Mouse (Mus musculus): Measurements from ENCODE around the gene Trp53bp1. TPM values are rescaled to one million over a fixed set of nuclear protein-coding genes. Genes with fewer than 3 reads are reported as not detected.

Trp53bp1 gene
- polyA plus RNA-seq, 2 experiments from 2014 or later = 31.6 to 38.7 TPM

DNA sequence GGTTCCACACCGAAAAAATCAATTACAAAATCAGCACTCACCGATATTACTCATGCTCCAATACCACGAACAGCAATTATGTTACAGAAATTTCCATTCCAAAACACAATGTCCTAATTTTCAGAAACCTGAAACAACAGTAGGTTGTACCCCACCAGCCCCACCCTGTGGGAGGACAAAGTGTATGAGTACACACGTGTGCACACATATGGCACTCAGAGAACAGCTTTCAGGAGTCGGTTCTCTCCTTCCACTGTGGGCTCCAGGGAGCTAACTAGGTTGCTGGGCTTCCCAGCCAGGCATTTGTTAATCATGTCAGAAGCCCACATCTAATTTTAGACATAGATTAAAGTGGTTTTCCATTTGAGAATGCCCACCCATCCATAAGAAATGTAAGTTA lies 27.1 kb downstream of the Trp53bp1 start:
- no peak for ATAC-seq

DNA sequence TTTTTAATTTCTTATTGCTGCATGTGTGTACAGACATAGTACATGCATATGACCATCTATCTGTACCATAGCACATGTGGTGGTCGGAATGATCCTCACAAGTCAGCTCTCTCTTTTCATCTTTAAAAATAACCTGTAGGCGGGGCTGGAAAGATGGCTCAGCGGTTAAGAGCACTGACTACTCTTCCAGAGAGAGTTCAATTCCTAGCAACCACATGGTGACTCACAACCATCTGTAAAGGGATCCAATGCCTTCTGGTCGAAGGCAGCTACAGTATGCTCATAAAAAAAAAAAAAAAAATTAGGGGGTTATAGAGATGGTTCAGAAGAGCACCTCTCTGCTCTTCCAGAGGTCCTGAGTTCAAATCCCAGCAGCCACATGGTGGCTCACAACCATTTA lies 31.8 kb downstream of the Trp53bp1 start:
- no peak for ATAC-seq

DNA sequence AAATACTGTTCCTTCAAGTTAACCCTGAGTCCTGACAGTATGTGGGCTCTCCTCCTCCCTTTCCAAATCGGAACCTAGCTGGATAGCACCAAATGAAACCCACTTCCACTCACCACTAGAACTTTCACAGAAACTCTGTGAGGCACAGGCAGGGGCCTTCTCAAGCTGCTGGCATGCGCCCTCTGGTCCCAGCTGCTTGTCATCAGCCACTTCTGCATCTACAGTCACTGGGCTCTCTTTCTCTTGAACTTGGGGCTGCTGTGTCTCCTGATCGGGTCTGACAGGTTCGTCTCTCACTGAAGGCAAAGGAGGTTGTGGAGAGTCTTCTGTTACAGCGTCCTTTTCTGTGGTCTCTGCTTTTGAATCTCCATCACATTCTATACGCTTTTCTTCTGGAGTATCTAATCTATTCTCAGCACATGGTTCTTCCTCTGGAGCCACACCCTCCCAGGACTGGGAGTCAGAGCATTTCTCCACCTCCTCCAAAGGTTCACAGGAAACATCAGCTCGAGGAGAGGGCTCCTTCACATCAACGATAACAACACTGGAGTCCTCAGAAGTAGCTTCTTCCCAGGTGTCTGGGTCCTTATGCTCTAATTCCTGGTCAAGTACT lies 35.6 kb downstream of the Trp53bp1 start:
- ATAC-seq = no peak

DNA sequence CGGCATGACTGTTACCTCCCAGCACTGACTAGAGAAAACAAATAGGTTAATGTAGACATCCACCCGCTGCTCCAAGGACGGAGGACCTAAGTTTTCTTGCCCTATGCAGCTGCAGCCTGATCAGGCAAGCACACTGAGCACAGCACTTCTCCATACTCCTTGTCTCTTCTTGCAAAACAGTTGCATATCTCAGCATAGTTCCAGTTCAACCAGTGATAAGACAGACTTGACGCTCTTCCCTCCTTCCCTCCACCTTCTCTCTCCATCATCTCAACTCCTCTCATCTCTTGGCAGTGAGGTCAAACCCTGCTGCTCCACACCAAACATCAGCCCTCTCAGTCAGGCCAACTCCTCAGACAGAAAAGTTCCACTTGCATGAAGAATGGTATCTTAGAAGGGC lies 43.1 kb downstream of the Trp53bp1 start:
- ATAC-seq = no peak

DNA sequence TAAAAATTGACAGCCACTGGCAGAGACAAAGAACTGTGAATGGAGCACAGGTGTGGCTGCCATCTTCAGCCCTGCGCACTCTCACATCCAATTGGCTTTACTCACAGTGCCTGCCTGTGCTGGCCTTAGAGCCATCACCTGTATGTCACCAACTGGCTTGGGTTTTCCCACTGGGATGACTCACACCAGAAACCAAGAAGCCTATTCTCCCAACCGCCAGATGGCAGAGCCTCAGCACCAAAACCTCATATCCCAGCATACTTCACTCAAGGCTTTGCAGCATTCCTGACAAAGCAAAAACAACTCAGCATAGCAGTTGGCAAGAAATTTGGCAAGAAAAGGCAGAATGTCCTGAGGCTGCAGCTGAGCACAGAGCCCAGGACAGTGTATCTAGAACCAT lies 48.2 kb downstream of the Trp53bp1 start:
- ATAC-seq = no peak

DNA sequence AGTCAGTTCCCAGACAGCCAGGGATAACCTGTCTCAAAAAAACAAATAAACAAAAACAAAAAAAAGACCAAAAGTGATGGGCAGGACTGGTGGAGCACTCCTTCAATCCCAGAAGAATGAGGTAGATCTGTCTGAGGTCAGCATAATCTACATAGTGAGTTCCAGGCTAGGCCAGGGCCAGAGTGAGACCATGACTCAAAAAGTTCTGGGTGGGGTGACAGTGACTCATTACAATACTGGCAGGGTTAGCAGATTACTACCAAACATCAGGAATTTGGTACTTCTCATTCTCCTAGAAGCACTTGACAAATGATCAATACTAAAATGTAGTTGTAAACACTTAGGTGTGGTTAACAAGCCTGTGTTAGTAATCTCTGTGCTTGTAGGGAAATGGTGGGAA lies 51.2 kb downstream of the Trp53bp1 start:
- ATAC-seq = no peak

DNA sequence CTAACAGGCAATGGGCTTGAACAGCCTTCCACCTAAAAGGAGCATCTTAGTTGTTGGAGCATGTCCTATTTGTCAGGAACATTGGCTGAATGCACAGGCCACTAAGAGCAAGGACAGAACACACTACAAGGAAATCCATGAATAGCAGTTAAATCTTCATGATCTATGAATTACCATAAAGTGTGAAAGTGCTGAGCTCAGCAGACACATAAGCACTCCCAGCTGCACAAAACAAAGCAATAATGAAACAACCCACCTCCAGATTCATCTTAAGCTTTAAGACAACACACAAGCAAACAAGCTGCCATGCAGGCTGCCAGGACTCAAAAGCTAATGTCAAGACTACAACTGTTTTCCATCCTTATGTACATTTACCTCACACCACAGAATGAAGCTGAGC lies 52.0 kb downstream of the Trp53bp1 start:
- no peak for ATAC-seq

DNA sequence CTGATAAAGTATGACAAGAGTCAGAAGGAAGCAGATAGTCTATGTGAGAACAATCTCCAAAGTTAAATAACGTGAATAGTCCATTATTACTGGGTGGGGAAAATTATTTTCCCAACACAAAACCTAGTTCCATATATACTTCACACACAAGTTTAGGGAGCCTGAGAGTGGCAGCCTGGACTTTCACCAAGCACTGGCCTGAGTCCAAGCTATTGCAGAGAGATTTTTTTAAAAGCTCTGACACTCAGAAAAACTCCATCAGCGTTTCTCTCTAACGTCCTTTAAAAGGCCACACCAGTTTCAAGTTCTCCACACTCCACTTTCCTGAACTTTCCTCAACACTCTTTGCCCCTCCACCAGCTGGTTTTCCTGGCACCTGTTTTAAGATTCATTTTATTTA lies 56.7 kb downstream of the Trp53bp1 start:
- ATAC-seq = no peak

DNA sequence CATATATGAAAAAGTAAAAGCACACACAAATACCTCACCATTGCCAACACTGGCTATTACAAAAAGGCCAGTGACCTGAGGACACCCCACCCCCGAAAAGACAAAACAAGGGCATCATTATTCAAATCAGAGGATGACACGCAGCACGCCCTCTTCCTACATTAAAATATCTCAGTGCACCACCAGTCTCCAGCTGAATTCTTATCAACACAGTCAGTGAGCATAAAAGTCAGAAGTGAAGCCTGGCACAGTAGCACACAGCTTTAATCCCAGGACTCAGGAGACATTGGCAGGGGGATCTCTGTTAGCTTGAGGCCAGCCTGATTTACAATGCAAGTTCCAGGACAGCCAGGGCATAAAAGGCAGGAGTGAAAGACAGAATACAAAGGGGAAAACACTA lies 64.7 kb downstream of the Trp53bp1 start:
- no peak for ATAC-seq

DNA sequence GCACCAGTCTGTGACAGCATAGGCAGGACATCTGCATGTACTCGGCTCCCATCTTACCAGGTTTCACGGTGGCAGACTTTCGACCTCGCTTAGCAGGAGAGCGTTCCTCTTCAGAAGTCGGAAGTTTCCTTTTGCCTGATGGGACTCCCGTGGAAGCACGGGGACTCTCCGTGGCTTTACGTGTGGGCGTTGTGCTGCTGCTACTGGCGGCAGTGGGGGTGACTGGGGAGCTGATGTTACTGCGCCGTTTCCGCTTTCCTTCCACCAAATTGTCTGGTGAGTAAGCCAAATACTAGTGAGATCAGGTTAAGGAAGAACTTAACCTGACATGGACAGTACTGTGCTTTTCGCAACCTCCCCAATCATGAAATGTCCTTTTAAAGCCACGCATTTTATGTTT lies 66.9 kb downstream of the Trp53bp1 start:
- no peak for ATAC-seq

DNA sequence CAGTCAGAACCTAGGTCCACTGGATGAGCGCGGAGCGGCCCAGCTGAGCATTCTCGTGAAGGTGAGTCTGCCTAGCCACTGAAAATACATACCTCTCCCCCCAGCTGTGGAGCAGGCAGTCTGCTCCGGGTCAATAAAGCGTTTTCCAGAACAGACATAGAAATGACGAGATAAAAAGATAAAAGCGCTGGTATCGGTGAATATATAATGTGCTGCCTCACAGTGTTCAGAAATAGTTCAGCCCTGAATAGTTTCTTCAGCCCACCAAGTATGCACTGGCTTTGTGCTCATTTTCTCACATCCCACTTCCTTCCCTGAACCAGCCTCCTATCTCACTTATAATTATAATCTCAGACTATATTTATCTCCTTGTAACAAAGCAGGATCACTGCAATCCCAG lies 75.7 kb downstream of the Trp53bp1 start:
- no peak for ATAC-seq

DNA sequence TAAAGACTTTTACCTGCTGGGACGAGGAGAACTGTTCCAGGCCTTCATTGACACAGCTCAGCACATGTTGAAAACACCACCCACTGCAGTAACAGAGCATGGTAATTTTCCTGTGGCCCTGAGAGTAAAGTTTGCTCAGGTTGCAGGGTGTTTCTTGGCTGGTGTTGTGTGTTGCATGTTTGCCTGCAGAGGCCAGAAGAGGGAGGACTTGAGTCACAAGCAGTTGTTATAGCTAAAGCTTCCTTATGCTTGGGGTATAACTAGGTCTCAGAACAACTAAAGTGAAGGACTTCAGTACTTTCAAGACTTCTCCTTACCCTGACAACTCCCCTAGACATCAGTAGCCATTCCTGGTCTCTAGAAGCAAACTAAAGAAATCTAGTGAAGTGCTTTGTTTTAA lies 82.7 kb downstream of the Trp53bp1 start:
- no peak for ATAC-seq

DNA sequence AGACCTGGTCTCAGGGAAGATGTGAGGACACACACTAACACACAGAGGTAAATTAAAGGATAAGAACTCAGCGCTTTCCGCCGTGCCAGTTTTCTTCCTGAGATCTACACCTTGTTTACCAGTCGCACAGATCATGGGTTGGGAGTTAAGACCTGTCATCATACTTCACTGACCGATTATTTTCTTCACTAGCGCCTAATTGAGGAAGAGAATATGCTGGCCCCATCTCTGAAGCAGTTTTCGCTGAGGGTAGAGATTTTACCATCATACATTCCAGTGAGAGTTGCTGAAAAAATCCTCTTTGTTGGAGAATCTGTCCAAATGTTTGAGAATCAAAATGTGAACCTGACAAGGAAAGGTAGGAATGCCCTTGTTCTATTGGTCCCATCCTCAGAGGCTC lies 87.1 kb downstream of the Trp53bp1 start:
- no peak for ATAC-seq

DNA sequence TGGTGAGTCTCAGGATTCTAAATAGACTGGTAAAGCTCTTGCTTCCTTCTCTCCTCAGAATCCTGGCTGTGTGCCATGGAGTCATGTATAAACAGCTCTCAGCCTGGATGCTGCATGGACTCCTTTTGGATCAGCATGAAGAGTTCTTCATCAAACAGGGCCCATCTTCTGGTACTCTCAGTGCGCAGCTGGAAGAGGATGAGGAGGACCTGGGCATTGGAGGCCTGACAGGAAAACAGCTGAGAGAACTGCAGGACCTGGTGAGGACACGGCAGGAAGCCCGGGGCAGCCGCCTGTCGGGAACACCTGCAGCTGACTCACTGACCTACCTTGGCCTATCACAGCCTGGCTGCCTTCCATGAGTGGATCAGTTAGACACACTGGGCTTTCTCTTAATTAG lies 87.8 kb downstream of the Trp53bp1 start:
- ATAC-seq = no peak

DNA sequence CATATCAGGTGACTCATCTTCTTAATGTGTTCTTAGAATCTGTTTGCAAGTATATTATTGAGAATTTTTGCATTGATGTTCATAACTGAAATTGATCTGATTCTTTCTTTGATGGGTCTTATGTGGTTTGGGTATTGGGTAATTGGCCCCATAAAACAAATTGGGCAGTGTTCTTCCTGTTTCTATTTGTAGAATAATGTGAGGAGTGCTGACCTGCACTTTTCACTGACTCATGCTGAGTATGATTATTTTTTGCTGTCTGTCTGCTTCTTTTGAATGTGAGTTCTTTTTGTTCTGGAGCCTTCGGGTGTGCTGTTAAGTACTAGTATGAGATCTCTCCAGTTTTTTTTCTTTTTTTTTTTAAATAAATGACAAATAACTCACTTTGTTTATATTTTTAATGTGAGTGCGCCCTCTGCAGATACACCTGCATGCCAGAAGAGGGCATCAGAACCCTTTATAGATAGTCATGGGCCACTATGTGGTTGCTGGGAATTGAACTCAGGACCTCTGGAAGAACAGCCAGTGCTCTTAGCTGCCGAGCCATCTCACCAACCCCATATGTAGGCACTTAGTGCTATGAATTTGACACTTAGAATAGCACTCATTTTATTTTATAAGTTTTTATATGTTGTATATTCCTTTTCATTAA lies 92.3 kb downstream of the Trp53bp1 start:
- ATAC-seq = no peak

DNA sequence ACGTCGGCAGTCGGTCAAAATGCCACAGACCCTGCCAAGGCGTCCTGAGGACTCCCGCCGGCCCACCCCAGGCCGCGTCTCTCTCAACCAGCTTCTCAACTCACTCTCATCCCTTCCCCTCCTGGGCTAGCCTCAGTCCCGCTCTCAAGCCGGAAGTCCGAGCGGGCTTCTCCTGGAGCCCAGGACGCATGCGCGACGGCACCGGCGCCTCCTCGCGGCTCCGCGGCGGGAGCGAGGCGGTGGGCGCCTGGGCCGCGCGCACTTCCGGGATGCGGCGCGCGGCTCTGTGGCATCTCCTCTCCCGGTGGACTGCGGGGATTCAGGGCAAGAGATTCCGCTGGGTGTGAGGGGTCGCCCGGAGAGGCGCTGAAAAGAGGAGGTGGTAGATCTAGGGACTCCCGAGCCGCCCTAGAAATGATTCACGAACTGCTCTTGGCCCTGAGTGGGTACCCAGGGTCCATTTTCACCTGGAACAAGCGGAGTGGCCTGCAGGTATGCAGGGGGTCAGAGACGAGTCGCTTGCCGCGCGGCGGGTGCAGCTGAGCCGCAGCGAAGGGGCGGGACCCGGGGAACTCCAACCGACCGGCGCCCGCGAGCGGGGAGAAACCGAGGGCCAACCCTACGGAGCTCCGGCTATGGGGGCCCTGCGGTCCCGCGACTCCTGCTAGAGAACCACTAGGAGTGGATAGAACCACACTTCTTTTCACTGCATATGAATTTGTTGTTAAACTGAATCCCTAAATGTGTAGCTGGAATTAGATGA lies 100.0 kb downstream of the Trp53bp1 start, which contains the start of gene Zscan29:
Gene Zscan29 (minus strand): TSS at position 146 of the 763 bp plus-strand sequence.
- ATAC-seq = peak; percentile 85

DNA sequence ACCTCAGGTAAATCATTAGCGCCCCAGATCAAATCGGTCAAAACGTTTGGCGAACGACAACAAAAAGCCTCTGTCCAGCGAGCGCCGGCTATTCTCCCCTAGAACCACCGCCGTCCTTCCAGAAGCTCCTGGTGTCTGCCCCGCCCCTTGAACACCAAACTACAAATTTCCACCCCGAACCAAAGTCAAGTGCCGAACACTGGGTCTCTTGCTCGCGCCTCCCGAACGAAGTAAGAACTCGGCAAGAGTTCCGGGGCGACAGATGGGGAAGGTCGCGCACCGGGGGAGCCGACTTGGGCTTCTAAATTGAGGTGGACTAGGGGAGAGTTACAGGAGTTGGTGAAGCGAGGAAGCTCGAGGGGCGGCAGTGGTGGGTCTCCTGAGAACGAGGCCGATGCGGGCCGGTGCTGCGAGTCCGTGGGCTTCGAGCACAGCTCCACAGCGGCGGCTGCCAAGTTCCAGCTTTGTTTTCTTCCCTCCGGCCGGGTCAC lies 100.7 kb downstream of the Trp53bp1 start, which contains the start of gene Tubgcp4:
Gene Tubgcp4 (plus strand): TSS at position 174 of the 491 bp plus-strand sequence.
- peak; percentile 35 for ATAC-seq

DNA sequence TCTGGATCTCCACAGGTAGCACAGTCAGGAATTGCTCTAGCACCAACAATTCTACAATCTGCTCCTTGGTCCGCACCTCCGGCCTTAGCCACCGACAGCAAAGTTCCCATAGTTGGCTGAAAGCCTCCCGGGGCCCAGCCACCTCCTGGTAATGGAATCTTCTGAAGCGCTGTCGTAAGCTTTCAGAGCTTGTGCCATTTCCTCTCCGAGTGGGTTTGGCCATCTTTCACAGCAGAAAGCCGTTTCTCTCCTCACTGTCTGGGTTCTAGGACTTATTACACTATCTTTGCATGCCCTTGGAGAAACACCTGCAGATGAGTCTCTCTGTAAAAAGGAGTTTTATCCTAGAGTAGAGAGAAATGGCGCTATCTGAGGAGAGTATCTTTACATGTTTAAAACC lies 101.3 kb downstream of the Trp53bp1 start:
- ATAC-seq = no peak

DNA sequence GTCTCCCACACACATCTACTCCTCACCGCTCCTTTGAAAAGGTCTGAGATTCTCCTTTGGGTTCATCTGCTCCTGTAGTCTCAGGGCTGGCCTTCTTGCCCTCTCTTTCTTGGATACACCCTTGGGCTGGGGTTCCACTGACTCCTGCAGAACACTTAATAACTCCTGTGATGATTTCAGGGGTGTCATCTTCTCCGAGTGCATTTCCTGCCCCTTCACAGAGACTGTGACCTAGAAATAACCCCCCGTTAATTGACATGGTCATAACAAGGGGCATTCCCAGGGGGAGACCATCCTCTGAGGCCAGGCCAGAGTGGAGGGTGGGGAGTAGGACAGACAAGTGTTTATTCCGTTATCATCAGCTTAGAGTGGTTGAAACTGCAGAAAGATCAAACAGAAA lies 102.0 kb downstream of the Trp53bp1 start:
- no peak for ATAC-seq

DNA sequence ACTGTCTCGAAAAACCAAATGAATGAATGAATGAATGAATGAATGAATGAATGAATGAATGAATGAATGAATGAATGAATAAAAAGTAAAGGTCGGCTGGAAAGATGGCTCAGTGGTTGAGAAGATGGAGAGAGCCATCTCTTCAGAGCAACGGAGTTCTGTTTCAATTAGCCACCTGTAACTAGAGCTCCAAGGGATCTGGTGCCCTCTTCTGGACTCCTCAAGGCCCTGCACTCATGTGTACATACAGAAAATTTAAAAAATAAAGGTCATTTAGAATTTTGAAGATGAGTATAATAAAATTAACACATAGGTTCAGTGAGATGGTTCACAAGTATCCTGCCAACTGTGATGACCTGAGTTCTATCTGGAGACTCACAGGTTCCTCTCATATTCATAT lies 118.1 kb downstream of the Trp53bp1 start:
- ATAC-seq = no peak

DNA sequence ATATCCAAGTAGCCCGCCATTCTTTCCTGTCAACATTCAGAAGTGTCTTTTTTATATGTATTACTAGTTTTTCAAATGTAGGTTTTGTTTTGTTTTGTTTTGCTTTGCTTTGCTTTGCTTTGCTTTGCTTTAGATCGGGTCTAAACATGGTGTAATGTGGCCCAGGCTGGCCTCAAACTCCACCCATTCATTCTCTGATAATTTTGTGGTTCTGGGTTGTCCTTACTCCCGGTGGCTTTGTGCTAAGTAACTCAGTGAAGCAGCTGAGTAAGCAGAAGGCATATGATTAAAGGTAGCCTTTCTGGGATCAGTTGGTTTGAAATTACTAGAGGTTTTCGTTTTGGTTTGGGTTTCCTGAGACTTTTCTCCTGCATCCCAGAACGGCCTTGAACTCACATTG lies 121.5 kb downstream of the Trp53bp1 start:
- no peak for ATAC-seq

Measured in CD4-positive, CD25-positive, alpha-beta regulatory T cell, adult 4 months (primary cell).